Mouse (Mus musculus): Measurements from ENCODE around the gene Plxna1.

The Plxna1 gene

GRCm38 (mm10) chr6:89362281-89363106 is at the start of gene Plxna1:
Gene Plxna1, minus strand, starts transcription at chr6:89362620.
- in situ Hi-C loops (cut with MboI, MseI) = loop anchor here (5.0 kb wide), 1 partner anchor 280 kb away; the partner anchor contains the start of gene Txnrd3

GRCm38 (mm10) chr6:89409041-89409440 is 46.6 kb upstream of the Plxna1 start:
- in situ Hi-C loops (cut with MboI, MseI) = no loop called here

DNA sequence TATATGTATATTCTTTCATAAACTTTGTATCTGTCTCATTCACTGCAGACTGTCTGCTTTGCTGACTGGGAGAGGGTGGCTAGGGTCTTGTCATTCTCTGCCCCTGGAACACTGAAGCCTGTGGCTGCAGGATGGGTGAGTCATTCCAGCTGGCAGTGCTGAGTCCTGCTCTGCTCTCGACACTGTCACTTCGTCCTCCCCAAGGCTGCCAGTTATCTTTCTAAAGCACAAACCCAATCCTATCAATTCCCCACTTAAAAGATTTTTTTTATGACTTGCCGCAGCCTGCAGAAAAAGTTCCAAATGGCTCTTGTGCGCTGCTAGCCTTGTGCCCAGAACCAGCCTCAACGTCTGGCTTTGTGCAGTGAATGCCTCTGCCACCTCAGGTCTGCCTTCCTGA is 45.8 kb upstream of the Plxna1 start:
- in situ Hi-C loops (cut with MboI, MseI) = no loop called here

- in situ Hi-C loops (cut with MboI, MseI) = no loop called here
Measured at GRCm38 (mm10) chr6:89407247-89407889, 44.9 kb upstream of the Plxna1 start.

DNA sequence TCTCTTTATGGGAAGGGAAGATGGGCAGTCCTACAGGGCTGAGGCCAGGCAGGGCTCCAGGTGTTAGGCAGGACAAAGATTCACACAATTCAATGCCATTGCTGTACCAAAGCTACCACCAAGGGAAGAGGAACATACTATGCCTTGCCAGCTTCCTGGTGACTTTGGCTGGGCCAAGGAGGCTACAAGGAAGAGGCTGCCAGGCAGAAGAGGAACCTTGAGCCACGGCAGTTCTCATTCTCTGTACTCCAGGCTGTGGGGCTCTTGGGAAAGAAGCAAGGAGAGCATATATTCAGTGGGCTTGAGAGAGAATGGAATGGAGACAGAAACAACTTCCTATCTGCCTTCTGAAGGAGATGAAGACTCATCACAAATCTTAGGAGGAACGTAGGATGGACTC is 42.5 kb upstream of the Plxna1 start:
- in situ Hi-C loops (cut with MboI, MseI) = no loop called here

GRCm38 (mm10) chr6:89403257-89404225 is 41.1 kb upstream of the Plxna1 start:
- in situ Hi-C loops (cut with MboI, MseI) = no loop called here

- in situ Hi-C loops (cut with MboI, MseI) = no loop called here
Measured at GRCm38 (mm10) chr6:89402406-89402805, 40.0 kb upstream of the Plxna1 start.

GRCm38 (mm10) chr6:89399564-89399963 is 37.1 kb upstream of the Plxna1 start:
- in situ Hi-C loops (cut with MboI, MseI) = no loop called here

DNA sequence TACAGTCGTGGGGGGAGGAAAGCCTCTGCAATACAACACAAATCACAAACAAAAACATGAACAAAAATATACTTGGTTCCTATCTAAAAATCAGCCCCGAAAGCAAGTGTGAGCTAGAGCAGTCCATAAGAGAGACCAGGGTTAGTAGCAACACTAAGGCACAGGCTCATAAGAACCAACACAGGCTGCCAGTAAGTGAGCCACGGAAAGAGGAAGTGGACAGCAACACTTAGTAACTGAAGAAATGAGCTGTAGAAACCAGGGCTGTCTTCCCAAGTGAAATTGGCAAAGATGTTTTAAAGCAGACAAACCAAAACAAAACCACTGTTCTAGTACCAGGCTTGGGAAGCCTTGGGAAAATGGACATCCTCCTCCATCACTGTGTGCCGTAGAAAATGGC is 35.5 kb upstream of the Plxna1 start:
- in situ Hi-C loops (cut with MboI, MseI) = no loop called here

- in situ Hi-C loops (cut with MboI, MseI) = no loop called here
Measured at GRCm38 (mm10) chr6:89393820-89394219, 31.4 kb upstream of the Plxna1 start.

DNA sequence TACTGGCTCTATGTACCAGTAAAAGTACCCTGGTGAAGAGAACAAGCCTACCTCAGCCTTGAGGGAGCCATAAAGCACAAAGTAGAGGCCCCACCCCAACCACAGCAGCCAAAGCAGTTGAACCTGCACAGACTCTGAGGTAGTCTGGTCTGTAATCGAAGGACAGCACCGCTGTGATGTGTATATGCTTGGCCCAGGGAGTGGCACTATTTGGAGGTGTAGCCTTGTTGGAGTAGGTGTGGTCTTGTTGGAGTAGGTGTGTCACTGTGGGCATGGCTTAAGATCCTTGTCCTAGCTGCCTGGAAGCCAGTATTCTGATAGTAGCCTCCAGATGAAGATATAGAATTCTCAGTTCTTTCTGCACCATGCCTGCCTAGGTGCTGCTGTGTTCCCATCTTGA is 29.8 kb upstream of the Plxna1 start:
- in situ Hi-C loops (cut with MboI, MseI) = no loop called here

GRCm38 (mm10) chr6:89389771-89390170 is 27.4 kb upstream of the Plxna1 start:
- in situ Hi-C loops (cut with MboI, MseI) = no loop called here

DNA sequence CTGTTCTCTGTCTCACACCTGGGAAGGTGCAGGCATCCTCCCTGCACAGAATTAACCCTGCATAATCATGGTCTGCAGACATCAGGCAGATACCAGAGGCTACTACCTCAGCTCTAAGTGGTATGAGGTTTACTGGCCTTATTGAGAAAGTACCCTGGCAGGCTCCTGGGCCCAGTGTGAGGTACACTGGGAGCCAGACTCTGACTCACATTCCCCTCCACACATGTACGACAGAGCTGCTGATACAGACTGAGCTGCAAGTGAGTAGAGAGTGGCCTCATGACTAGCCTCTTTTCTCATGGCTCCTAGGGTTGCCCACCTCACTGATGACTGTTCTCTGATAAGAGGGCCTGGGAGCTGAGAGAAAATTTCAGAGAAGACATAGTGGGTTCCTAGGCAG is 24.5 kb upstream of the Plxna1 start:
- in situ Hi-C loops (cut with MboI, MseI) = no loop called here

GRCm38 (mm10) chr6:89384699-89385098 is 22.3 kb upstream of the Plxna1 start:
- in situ Hi-C loops (cut with MboI, MseI) = no loop called here

GRCm38 (mm10) chr6:89381851-89382250 is 19.4 kb upstream of the Plxna1 start:
- in situ Hi-C loops (cut with MboI, MseI) = no loop called here

GRCm38 (mm10) chr6:89381172-89381571 is 18.8 kb upstream of the Plxna1 start:
- in situ Hi-C loops (cut with MboI, MseI) = no loop called here

- in situ Hi-C loops (cut with MboI, MseI) = no loop called here
Measured at GRCm38 (mm10) chr6:89380751-89381150, 18.3 kb upstream of the Plxna1 start.

GRCm38 (mm10) chr6:89378264-89378663 is 15.8 kb upstream of the Plxna1 start:
- in situ Hi-C loops (cut with MboI, MseI) = loop anchor here (10.0 kb wide), 1 partner anchor 177 kb away; no protein-coding TSS in a partner anchor

DNA sequence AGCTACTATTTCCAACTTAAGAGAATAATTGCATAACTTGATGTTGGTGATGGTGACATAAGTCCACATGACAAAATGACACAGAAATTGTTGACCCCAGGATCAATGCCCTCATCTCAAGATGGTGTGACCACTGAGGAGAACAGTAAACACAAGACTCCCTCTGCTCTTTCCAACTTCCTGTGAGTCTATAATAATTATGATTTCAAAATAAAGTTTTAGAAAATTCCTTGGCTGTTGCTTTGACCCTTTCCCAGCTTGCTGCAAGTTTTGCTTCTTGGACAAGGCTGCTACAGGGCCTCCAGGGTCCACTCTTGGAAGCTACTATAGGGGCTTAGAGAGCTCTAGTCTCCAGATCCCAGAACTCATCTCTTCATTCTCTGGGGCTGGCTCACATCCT is 6.4 kb upstream of the Plxna1 start:
- in situ Hi-C loops (cut with MboI, MseI) = no loop called here

GRCm38 (mm10) chr6:89364342-89364741 is 1.9 kb upstream of the Plxna1 start:
- in situ Hi-C loops (cut with MboI, MseI) = loop anchor here (5.0 kb wide), 1 partner anchor 278 kb away; the partner anchor contains the start of gene Txnrd3

GRCm38 (mm10) chr6:89363107-89363451 is 659 bp upstream of the Plxna1 start:
- in situ Hi-C loops (cut with MboI, MseI) = loop anchor here (5.0 kb wide), 1 partner anchor 279 kb away; the partner anchor contains the start of gene Txnrd3
